Mouse (Mus musculus) forebrain, embryonic 12.5 days (tissue): ENCODE measurements around the gene Twsg1. TPM values are rescaled to one million over a fixed set of nuclear protein-coding genes. Genes with fewer than 3 reads are reported as not detected.
"Not testable (repeated sequence)": the region's sequence is repeated elsewhere in the genome, so short reads cannot be mapped to it uniquely, and the experiment has no call there.

Source experiments
- ATAC-seq: fragments of 200-750 bp; cut with Nextera tagmentation; 2 replicates; pipeline ENCODE4 v1.8.0; 2017; ENCODE audit warnings: moderate TSS enrichment; ENCODE audit not compliant: low FRiP score
- H3K27ac ChIP-seq: fragments of 300-500 bp; sonication (generic); 2 replicates; pipeline ENCODE4 v1.5.1; 2016; ENCODE audit warnings: mild to moderate bottlenecking
- H3K27me3 ChIP-seq: fragments of 300-500 bp; sonication (generic); 2 replicates; pipeline ENCODE4 v1.6.1; 2016; ENCODE audit warnings: mild to moderate bottlenecking
- H3K36me3 ChIP-seq: fragments of 300-500 bp; sonication (generic); replicated peaks from 2 replicates; pipeline ENCODE4 v1.6.1; 2016; ENCODE audit warnings: mild to moderate bottlenecking
- H3K4me1 ChIP-seq: fragments of 300-500 bp; sonication (generic); 2 replicates; pipeline ENCODE4 v1.6.1; 2016
- H3K4me2 ChIP-seq: fragments of 300-500 bp; sonication (generic); 2 replicates; pipeline ENCODE4 v1.6.1; 2016; ENCODE audit warnings: mild to moderate bottlenecking, moderate library complexity
- H3K4me3 ChIP-seq: fragments of 300-500 bp; sonication (generic); replicated peaks from 2 replicates; pipeline ENCODE4 v1.5.1; 2016; ENCODE audit warnings: mild to moderate bottlenecking
- H3K9ac ChIP-seq: fragments of 300-500 bp; sonication (generic); 2 replicates; pipeline ENCODE4 v1.6.1; 2016; ENCODE audit warnings: mild to moderate bottlenecking
- H3K9me3 ChIP-seq: fragments of 300-500 bp; sonication (generic); 2 replicates; pipeline ENCODE4 v1.6.1; 2016
- WGBS: fragments of 180-500 bp; shearing (Covaris S2); methylation state at CpG from one replicate; pipeline ENCODE4 v1.1.7; 2016; 5-methylcytosine and 5-hydroxymethylcytosine counted together
- polyA plus RNA-seq: library from polyadenylated mRNA; unstranded; fragments of >200 nt; fragmentation: Nextera tagmentation; extraction: Ambion mirVana; gene quantifications from 2 replicates; pipeline ENCODE4 v1.2.1, GENCODE M21; 2016

Gene Twsg1
- 100 and 101 TPM in 2 replicates for polyA plus RNA-seq

- Histone ChIP-seq H3K4me2 (peak within 1 kb of the TSS; percentile 66), H3K9ac (peak within 1 kb of the TSS; percentile 94), H3K9me3 (0 out of 2 replicates have a peak, but pooled peaks cover 3% of the 10 kb centered on the region), H3K27me3 (no peaks in the 10 kb centered on the region), H3K36me3 (peaks cover 26% of the 10 kb centered on the region), H3K4me3 (peak within 1 kb of the TSS; percentile 87), H3K4me1 (peaks cover 11% of the 10 kb centered on the region), H3K27ac (peak within 1 kb of the TSS; percentile 86)
- peak; percentile 98 for ATAC-seq
- under 1% methylated on average over 81 of the region's 87 CpGs for WGBS
These were observed at the start of gene Twsg1 for GRCm38 (mm10) chr17:65950622-65951404. Gene Twsg1, minus strand, starts transcription at chr17:65951226.

GRCm38 (mm10) chr17:65988151-65988820 is 37.3 kb upstream of the Twsg1 start:
- no peak for ATAC-seq
- H3K27me3 ChIP-seq, result no peaks in the 10 kb centered on the region
- H3K9me3 ChIP-seq, result no peaks in the 10 kb centered on the region
- H3K9ac ChIP-seq, result no peak overlapping the region
- H3K4me3 ChIP-seq, result no peak overlapping the region
- no peak overlapping the region for H3K27ac ChIP-seq
- no peak overlapping the region for H3K4me2 ChIP-seq
- no peaks in the 10 kb centered on the region for H3K4me1 ChIP-seq
- H3K36me3 ChIP-seq, result 0 out of 2 replicates have a peak, but pooled peaks cover 4% of the 10 kb centered on the region
- WGBS, result 90% methylated on average over 3 of the region's 3 CpGs

- H3K9me3 ChIP-seq, H3K4me2 ChIP-seq, ATAC-seq, H3K4me1 ChIP-seq, H3K27ac ChIP-seq, H3K36me3 ChIP-seq, H3K9ac ChIP-seq, H3K4me3 ChIP-seq, H3K27me3 ChIP-seq: not testable (repeated sequence)
These were observed 25.7 kb upstream of the Twsg1 start for GRCm38 (mm10) chr17:65976720-65977119.

GRCm38 (mm10) chr17:65967751-65968150 is 16.7 kb upstream of the Twsg1 start:
- Histone ChIP-seq H3K9ac (no peak overlapping the region), H3K4me3 (no peak overlapping the region), H3K4me2 (no peak overlapping the region), H3K36me3 (0 out of 2 replicates have a peak, but pooled peaks cover 3% of the 10 kb centered on the region), H3K4me1 (no peaks in the 10 kb centered on the region), H3K27me3 (no peaks in the 10 kb centered on the region), H3K9me3 (no peaks in the 10 kb centered on the region), H3K27ac (no peak overlapping the region)
- ATAC-seq, result no peak
- 67% methylated on average over 11 of the region's 11 CpGs for WGBS

GRCm38 (mm10) chr17:65962263-65962662 is 11.2 kb upstream of the Twsg1 start:
- ATAC-seq, result no peak
- WGBS, result 96% methylated on average over 2 of the region's 2 CpGs
- H3K27me3 ChIP-seq, result no peaks in the 10 kb centered on the region

GRCm38 (mm10) chr17:65961606-65962136 is 10.6 kb upstream of the Twsg1 start:
- Histone ChIP-seq H3K4me1 (no peaks in the 10 kb centered on the region), H3K27ac (no peak overlapping the region), H3K4me2 (no peak overlapping the region), H3K36me3 (no peaks in the 10 kb centered on the region), H3K9me3 (no peaks in the 10 kb centered on the region), H3K4me3 (no peak overlapping the region), H3K27me3 (no peaks in the 10 kb centered on the region), H3K9ac (no peak overlapping the region)
- 89% methylated on average over 2 of the region's 2 CpGs for WGBS
- no peak for ATAC-seq

More at GRCm38 (mm10) chr17:65962263-65962662, 11.2 kb upstream of the Twsg1 start:
- Histone ChIP-seq H3K36me3 (no peaks in the 10 kb centered on the region), H3K4me2 (no peak overlapping the region), H3K4me3 (no peak overlapping the region), H3K9ac (no peak overlapping the region), H3K9me3 (no peaks in the 10 kb centered on the region), H3K4me1 (no peaks in the 10 kb centered on the region), H3K27ac (no peak overlapping the region)

- Histone ChIP-seq H3K4me2 (no peak overlapping the region), H3K9ac (no peak overlapping the region), H3K4me3 (no peak overlapping the region), H3K27ac (no peak overlapping the region), H3K27me3 (no peaks in the 10 kb centered on the region), H3K4me1 (no peaks in the 10 kb centered on the region), H3K9me3 (no peaks in the 10 kb centered on the region), H3K36me3 (no peaks in the 10 kb centered on the region)
- WGBS, result 80% methylated on average over 3 of the region's 3 CpGs
- ATAC-seq, result no peak
These were observed 8.0 kb upstream of the Twsg1 start for GRCm38 (mm10) chr17:65959011-65959410.

- Histone ChIP-seq H3K27ac (no peak overlapping the region), H3K4me3 (no peak overlapping the region), H3K9ac (no peak overlapping the region), H3K27me3 (no peaks in the 10 kb centered on the region), H3K4me1 (no peaks in the 10 kb centered on the region), H3K36me3 (no peaks in the 10 kb centered on the region), H3K9me3 (no peaks in the 10 kb centered on the region), H3K4me2 (no peak overlapping the region)
- WGBS, result 94% methylated on average over 1 of the region's 1 CpGs
- no peak for ATAC-seq
These were observed 7.3 kb upstream of the Twsg1 start for GRCm38 (mm10) chr17:65958366-65958765.

GRCm38 (mm10) chr17:65957782-65958325 is 6.8 kb upstream of the Twsg1 start:
- H3K4me1 ChIP-seq, result no peaks in the 10 kb centered on the region
- 91% methylated on average over 8 of the region's 8 CpGs for WGBS
- no peak for ATAC-seq
- H3K27ac ChIP-seq, result no peak overlapping the region
- no peaks in the 10 kb centered on the region for H3K9me3 ChIP-seq
- no peak overlapping the region for H3K4me2 ChIP-seq
- H3K36me3 ChIP-seq, result no peaks in the 10 kb centered on the region
- H3K27me3 ChIP-seq, result no peaks in the 10 kb centered on the region
- H3K4me3 ChIP-seq, result no peak overlapping the region
- H3K9ac ChIP-seq, result no peak overlapping the region

- no peaks in the 10 kb centered on the region for H3K36me3 ChIP-seq
- ATAC-seq, result no peak
- H3K9me3 ChIP-seq, result no peaks in the 10 kb centered on the region
- no peak overlapping the region for H3K9ac ChIP-seq
- no peak overlapping the region for H3K27ac ChIP-seq
- H3K4me3 ChIP-seq, result no peak overlapping the region
- H3K27me3 ChIP-seq, result no peaks in the 10 kb centered on the region
- no peaks in the 10 kb centered on the region for H3K4me1 ChIP-seq
- 87% methylated on average over 14 of the region's 14 CpGs for WGBS
- H3K4me2 ChIP-seq, result no peak overlapping the region
These were observed 6.2 kb upstream of the Twsg1 start for GRCm38 (mm10) chr17:65956993-65957781.

- H3K27ac ChIP-seq, result no peak overlapping the region
- ATAC-seq, result no peak
- no peak overlapping the region for H3K9ac ChIP-seq
- no peak overlapping the region for H3K4me2 ChIP-seq
- 0 out of 2 replicates have a peak, but pooled peaks cover 3% of the 10 kb centered on the region for H3K4me1 ChIP-seq
- 75% methylated on average over 3 of the region's 3 CpGs for WGBS
- H3K9me3 ChIP-seq, result no peaks in the 10 kb centered on the region
- no peak overlapping the region for H3K4me3 ChIP-seq
- no peaks in the 10 kb centered on the region for H3K36me3 ChIP-seq
- H3K27me3 ChIP-seq, result no peaks in the 10 kb centered on the region
These were observed 5.1 kb upstream of the Twsg1 start for GRCm38 (mm10) chr17:65956140-65956539.

GRCm38 (mm10) chr17:65953959-65954358 is 2.9 kb upstream of the Twsg1 start:
- Histone ChIP-seq H3K9ac (no peak overlapping the region), H3K9me3 (no peaks in the 10 kb centered on the region), H3K4me1 (peaks cover 11% of the 10 kb centered on the region), H3K27me3 (no peaks in the 10 kb centered on the region), H3K36me3 (no peaks in the 10 kb centered on the region), H3K4me3 (no peak overlapping the region), H3K4me2 (no peak overlapping the region), H3K27ac (no peak overlapping the region)
- no peak for ATAC-seq
- WGBS, result 57% methylated on average over 4 of the region's 4 CpGs
